Comparison of ENCODE assay signal across 12 mouse cellular contexts in the genomic region with DNA sequence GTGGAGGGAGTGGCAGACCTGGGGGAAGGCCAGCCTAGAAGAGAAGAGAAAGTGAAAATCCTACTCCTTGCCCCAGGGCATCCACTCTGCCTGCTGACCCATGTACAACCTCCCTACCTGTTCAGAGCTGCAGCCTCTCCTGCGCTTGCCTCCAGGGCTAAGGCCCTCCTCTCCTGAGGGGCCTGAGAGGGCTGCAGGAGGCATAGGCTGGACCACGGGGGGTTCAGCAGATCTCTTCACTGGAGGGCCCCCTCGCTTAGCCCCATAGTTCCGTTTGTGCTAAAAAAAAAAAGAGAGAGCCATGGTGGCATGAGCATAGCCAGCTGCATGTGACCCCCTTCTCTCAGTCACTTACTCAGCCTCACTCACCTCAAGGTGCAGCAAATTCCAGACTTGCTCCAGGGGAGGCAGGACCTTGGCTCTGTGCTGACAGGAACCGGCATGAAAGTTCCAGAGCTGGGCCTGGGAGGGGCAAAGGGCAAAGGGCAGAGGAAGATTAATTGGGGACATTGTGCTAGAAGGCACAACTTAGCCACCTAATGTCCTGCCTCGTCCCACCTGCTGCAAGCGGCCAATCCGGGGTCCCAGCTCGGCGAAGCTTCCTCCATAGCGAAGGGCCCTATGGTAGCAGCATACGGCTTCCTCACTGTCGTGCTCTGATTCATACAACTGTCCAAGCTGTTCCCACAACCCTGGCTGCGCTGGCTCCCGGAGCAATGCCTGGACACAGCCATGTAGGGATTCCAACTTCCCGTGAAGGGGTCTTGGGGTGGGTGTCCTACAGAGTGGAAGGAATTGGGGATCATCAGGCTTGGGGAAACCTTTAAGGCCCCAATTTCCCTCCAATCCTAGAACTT. TPM values are rescaled to one million over a fixed set of nuclear protein-coding genes. Genes with fewer than 3 reads are reported as not detected.
A peak's percentile ranks its signal among the peaks of the same experiment; 100 is the strongest.
DNase-seq lines count a peak whose midpoint lies in the region; ATAC-seq and TF ChIP-seq lines count a peak whose summit lies in the region.
"Had no signal": no experiment of that assay in that cellular context is flagged by ENCODE, and none has a peak within 500 bp of the region (broad histone marks: within the 10 kb centered on the region; RNA-seq: fewer than 3 reads in every experiment).

No protein-coding gene starts in this region.

- ATAC-seq in intestine, embryonic 16.5 days, result no peak
- ATAC-seq in midbrain, embryonic 14.5 days (ENCODE audit: low FRiP score, low TSS enrichment), result no peak

- no peak for TF ChIP-seq CTCF in layer of hippocampus, adult 2 months (conservative IDR thresholded peaks at IDR 0.05)

- H3K4me3 ChIP-seq in layer of hippocampus, adult 2 months, result peak overlapping the region; percentile 8; the same call in 1 of the 2 replicates
- H3K4me3 ChIP-seq in intestine, embryonic 16.5 days (ENCODE audit: low read length), result no peak overlapping the region
- H3K4me3 ChIP-seq in midbrain, embryonic 14.5 days (replicated peaks; ENCODE audit: low read depth, low read length), result no peak overlapping the region

- H3K27me3 ChIP-seq in intestine, embryonic 16.5 days (replicated peaks; ENCODE audit: control insufficient read depth, insufficient read depth, low read length), result no peaks in the 10 kb centered on the region
- no peaks in the 10 kb centered on the region for H3K27me3 ChIP-seq in midbrain, embryonic 14.5 days (ENCODE audit: control insufficient read depth, insufficient read depth, low read length)

- H3K9me3 ChIP-seq in intestine, embryonic 16.5 days (ENCODE audit: control insufficient read depth, low read length), result no peaks in the 10 kb centered on the region
- no peaks in the 10 kb centered on the region for H3K9me3 ChIP-seq in midbrain, embryonic 14.5 days (ENCODE audit: control insufficient read depth, low read length)

- WGBS in intestine, embryonic 16.5 days, result 89% methylated on average over 16 of the region's 16 CpGs
- WGBS in midbrain, embryonic 14.5 days, result 93% methylated on average over 16 of the region's 16 CpGs

- H3K4me1 ChIP-seq in intestine, embryonic 16.5 days (ENCODE audit: control insufficient read depth, insufficient read depth, low read length), result peaks cover 18% of the 10 kb centered on the region
- H3K4me1 ChIP-seq in midbrain, embryonic 14.5 days (ENCODE audit: control insufficient read depth, insufficient read depth, low read length), result peaks cover 22% of the 10 kb centered on the region

- DNase-seq in gastrocnemius, adult 18-20 months (ENCODE audit: low spot score), result peak; percentile 1
- no peak for DNase-seq in gastrocnemius, postnatal 25 days
- no peak for DNase-seq in layer of hippocampus, adult 2 months (ENCODE audit: low spot score in 2 of 2)
- DNase-seq in layer of hippocampus, postnatal 14 days (ENCODE audit: low spot score in 2 of 2), result no peak
- DNase-seq in midbrain, embryonic 14.5 days, result no peak
- DNase-seq in adrenal gland, postnatal 36 days, result no peak
- DNase-seq in layer of hippocampus, postnatal 10 days (ENCODE audit: low spot score in 2 of 2), result no peak
- DNase-seq: embryo, embryonic 11 days; gastrocnemius, postnatal 10 days; left cerebral cortex, postnatal 4 days; lung, postnatal 10 days had no signal

- H3K9ac ChIP-seq in intestine, embryonic 16.5 days (ENCODE audit: low read depth, low read length), result 0 out of 2 replicates have a peak overlapping the region, but pooled peaks have one; percentile 89
- H3K9ac ChIP-seq in midbrain, embryonic 14.5 days (replicated peaks; ENCODE audit: low read length), result 0 out of 2 replicates have a peak overlapping the region, but pooled peaks have one; percentile 3

- H3K4me2 ChIP-seq in intestine, embryonic 16.5 days (ENCODE audit: low read depth, low read length), result no peak overlapping the region
- no peak overlapping the region for H3K4me2 ChIP-seq in midbrain, embryonic 14.5 days (ENCODE audit: low read length)

- H3K27ac ChIP-seq in layer of hippocampus, adult 2 months, result peak overlapping the region; percentile 99; the same call in 1 of the 2 replicates
- H3K27ac ChIP-seq in intestine, embryonic 16.5 days (ENCODE audit: low read length), result no peak overlapping the region
- H3K27ac ChIP-seq in midbrain, embryonic 14.5 days (replicated peaks; ENCODE audit: low read depth, low read length), result no peak overlapping the region

- peaks cover 40% of the 10 kb centered on the region for H3K36me3 ChIP-seq in intestine, embryonic 16.5 days (ENCODE audit: control insufficient read depth, insufficient read depth, low read length)
- H3K36me3 ChIP-seq in midbrain, embryonic 14.5 days (ENCODE audit: control insufficient read depth, insufficient read depth, low read length), result peaks cover 68% of the 10 kb centered on the region

RNA-seq across cellular contexts. Expression of a gene that starts 6.4 kb away (rescaled TPM):
- 10 to 100 TPM; 19.6 to 22.0 TPM for total RNA-seq in gastrocnemius, adult 18-20 months (2021)
- 10 to 100 TPM; 23.9 to 27.7 TPM for total RNA-seq in gastrocnemius, postnatal 25 days (2021)
- 10 to 100 TPM; 34.3 to 40.9 TPM for total RNA-seq in layer of hippocampus, adult 2 months (2021)
- 10 to 100 TPM; 41.7 to 42.8 TPM for total RNA-seq in layer of hippocampus, postnatal 14 days (2021)
- 17.6 and 18.8 TPM in 2 replicates for polyA plus RNA-seq in intestine, embryonic 16.5 days (2015; fragmentation: Nextera tagmentation; extraction: Ambion mirVana)
- 41.1 and 41.2 TPM in 2 replicates for polyA plus RNA-seq in midbrain, embryonic 14.5 days (2014; fragmentation: Nextera tagmentation; extraction: Ambion mirVana)
- 10 to 100 TPM; 31.8 to 48.0 TPM for total RNA-seq in adrenal gland, postnatal 36 days (2021)
- total RNA-seq in layer of hippocampus, postnatal 10 days (2021), result 10 to 100 TPM; 47.0 to 50.5 TPM

RNA-seq across cellular contexts. Expression of a gene that starts 9.1 kb away (rescaled TPM):
- total RNA-seq in gastrocnemius, adult 18-20 months (2021), result 1 to 10 TPM; 2.6 to 4.1 TPM
- 1 to 10 TPM; 6.1 to 7.0 TPM for total RNA-seq in gastrocnemius, postnatal 25 days (2021)
- 1 to 10 TPM; 2.6 to 5.0 TPM for total RNA-seq in layer of hippocampus, adult 2 months (2021)
- total RNA-seq in layer of hippocampus, postnatal 14 days (2021), result 1 to 10 TPM; 2.1 to 2.3 TPM
- 30.8 and 31.0 TPM in 2 replicates for polyA plus RNA-seq in intestine, embryonic 16.5 days (2015; fragmentation: Nextera tagmentation; extraction: Ambion mirVana)
- polyA plus RNA-seq in midbrain, embryonic 14.5 days (2014; fragmentation: Nextera tagmentation; extraction: Ambion mirVana), result 2.6 and 4.9 TPM in 2 replicates
- 10 to 100 TPM; 13.4 to 17.8 TPM for total RNA-seq in adrenal gland, postnatal 36 days (2021)
- 1 to 10 TPM; 2.1 to 2.7 TPM for total RNA-seq in layer of hippocampus, postnatal 10 days (2021)

RNA-seq across cellular contexts. Expression of a gene that starts 11.7 kb away (rescaled TPM):
- total RNA-seq in gastrocnemius, adult 18-20 months (2021), result 10 to 100 TPM; 29.3 to 33.0 TPM
- total RNA-seq in gastrocnemius, postnatal 25 days (2021), result 10 to 100 TPM; 26.5 to 26.9 TPM
- 10 to 100 TPM; 43.6 to 45.0 TPM for total RNA-seq in layer of hippocampus, adult 2 months (2021)
- 10 to 100 TPM; 36.0 to 39.7 TPM for total RNA-seq in layer of hippocampus, postnatal 14 days (2021)
- polyA plus RNA-seq in intestine, embryonic 16.5 days (2015; fragmentation: Nextera tagmentation; extraction: Ambion mirVana), result 22.6 and 24.0 TPM in 2 replicates
- 17.0 and 24.8 TPM in 2 replicates for polyA plus RNA-seq in midbrain, embryonic 14.5 days (2014; fragmentation: Nextera tagmentation; extraction: Ambion mirVana)
- total RNA-seq in adrenal gland, postnatal 36 days (2021), result 10 to 100 TPM; 49.0 to 50.9 TPM
- total RNA-seq in layer of hippocampus, postnatal 10 days (2021), result 10 to 100 TPM; 28.4 to 40.6 TPM

RNA-seq across cellular contexts. Expression of a gene that starts 11.8 kb away (rescaled TPM):
- 10 to 100 TPM; 70.5 to 72.1 TPM for total RNA-seq in gastrocnemius, adult 18-20 months (2021)
- total RNA-seq in gastrocnemius, postnatal 25 days (2021), result 10 to 100 TPM; 60.4 to 65.0 TPM
- 100 to 1,000 TPM; 109 to 127 TPM for total RNA-seq in layer of hippocampus, adult 2 months (2021)
- 100 to 1,000 TPM in 1 of 2 experiments, 10 to 100 TPM in 1; 99.3 to 111 TPM for total RNA-seq in layer of hippocampus, postnatal 14 days (2021)
- 168 and 170 TPM in 2 replicates for polyA plus RNA-seq in intestine, embryonic 16.5 days (2015; fragmentation: Nextera tagmentation; extraction: Ambion mirVana)
- polyA plus RNA-seq in midbrain, embryonic 14.5 days (2014; fragmentation: Nextera tagmentation; extraction: Ambion mirVana), result 97.6 and 123 TPM in 2 replicates
- 100 to 1,000 TPM; 132 to 158 TPM for total RNA-seq in adrenal gland, postnatal 36 days (2021)
- 10 to 100 TPM; 84.1 to 95.1 TPM for total RNA-seq in layer of hippocampus, postnatal 10 days (2021)

RNA-seq across cellular contexts. Expression of a gene that starts 37.9 kb away (rescaled TPM):
- 1 to 10 TPM; 5.7 to 7.9 TPM for total RNA-seq in gastrocnemius, adult 18-20 months (2021)
- 10 to 100 TPM; 12.0 to 13.9 TPM for total RNA-seq in gastrocnemius, postnatal 25 days (2021)
- 100 to 1,000 TPM; 541 to 561 TPM for total RNA-seq in layer of hippocampus, adult 2 months (2021)
- 100 to 1,000 TPM; 519 to 534 TPM for total RNA-seq in layer of hippocampus, postnatal 14 days (2021)
- polyA plus RNA-seq in intestine, embryonic 16.5 days (2015; fragmentation: Nextera tagmentation; extraction: Ambion mirVana), result 33.4 and 35.5 TPM in 2 replicates
- 77.5 and 80.8 TPM in 2 replicates for polyA plus RNA-seq in midbrain, embryonic 14.5 days (2014; fragmentation: Nextera tagmentation; extraction: Ambion mirVana)
- total RNA-seq in adrenal gland, postnatal 36 days (2021), result 100 to 1,000 TPM in 1 of 2 experiments, 10 to 100 TPM in 1; 78.6 to 119 TPM
- 100 to 1,000 TPM; 540 to 617 TPM for total RNA-seq in layer of hippocampus, postnatal 10 days (2021)
